Mouse (Mus musculus): ENCODE results near the gene Usp6nl. TPM values are rescaled to one million over a fixed set of nuclear protein-coding genes. Genes with fewer than 3 reads are reported as not detected.

Gene Usp6nl
- polyA plus RNA-seq, 1 experiment from 2014 or later: 8.4 TPM

Other genes with a start within 250 kb of the Usp6nl start
- 24.0 and 25.9 TPM in 2 replicates for gene Proser2, start 192.5 kb upstream of the Usp6nl start, polyA plus RNA-seq (2015; fragmentation: Nextera tagmentation; extraction: Ambion mirVana)
- 16.6 and 16.9 TPM in 2 replicates for gene Echdc3, start 109.6 kb upstream of the Usp6nl start, polyA plus RNA-seq (2015; fragmentation: Nextera tagmentation; extraction: Ambion mirVana)